Mouse (Mus musculus) bone marrow macrophage, adult 2 months (primary cell): ENCODE results near the gene 0610010K14Rik.

Experiments
- CTCF ChIP-seq: IDR thresholded peaks from 2 replicates; pipeline ENCODE4 v1.5.1; 2012; ENCODE audit warnings: low read depth, mild to moderate bottlenecking, low read length, moderate library complexity
- POLR2A ChIP-seq: IDR thresholded peaks from 2 replicates; pipeline ENCODE4 v1.6.1; 2012; ENCODE audit warnings: mild to moderate bottlenecking, low read depth, low read length, borderline replicate concordance

DNA sequence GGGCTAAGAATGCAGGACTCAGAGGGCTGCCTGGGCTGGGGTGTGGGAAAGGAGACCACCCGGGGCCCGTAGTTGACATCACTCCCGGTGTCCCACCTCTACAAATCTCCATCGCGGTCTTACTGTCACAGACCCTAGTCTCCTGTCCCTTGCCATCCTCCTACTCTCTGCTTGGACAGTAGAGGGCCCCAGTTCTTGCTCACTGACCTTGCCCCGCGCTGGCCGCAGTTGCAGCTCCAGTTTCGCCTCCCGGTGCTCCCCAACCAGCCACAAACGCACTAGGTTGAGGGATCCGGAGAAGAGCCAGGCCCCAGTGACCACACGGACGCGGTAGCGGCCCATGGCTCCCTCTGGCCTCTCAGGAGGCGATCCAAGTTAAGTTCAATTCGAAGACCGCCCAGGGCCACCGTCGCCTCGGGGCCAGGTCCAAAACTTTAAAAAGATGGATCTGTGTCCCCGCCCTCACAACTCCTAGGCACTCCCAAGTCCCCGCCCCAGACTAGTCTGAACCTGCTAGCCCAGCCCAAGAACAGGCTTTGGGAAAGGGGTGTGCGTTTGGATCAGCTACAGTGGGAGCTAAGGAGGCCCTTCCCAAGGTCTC, 17.3 kb upstream of the 0610010K14Rik start, which contains the start of gene Alox12:
- TF ChIP-seq CTCF: peak; percentile 26; the same call in 1 of the 2 replicates
- TF ChIP-seq POLR2A: no peak
